Mouse (Mus musculus) intestine, postnatal 0 days (tissue): ENCODE results near the gene Vmn2r10. TPM values are rescaled to one million over a fixed set of nuclear protein-coding genes. Genes with fewer than 3 reads are reported as not detected.
"Not testable (repeated sequence)": the region's sequence is repeated elsewhere in the genome, so short reads cannot be mapped to it uniquely, and the experiment has no call there.

ENCODE experiments used
- ATAC-seq: fragments of 200-750 bp; cut with Nextera tagmentation; 2 replicates; pipeline ENCODE4 v1.8.0; 2017; ENCODE audit warnings: mild to moderate bottlenecking, moderate TSS enrichment, moderate library complexity
- H3K27ac ChIP-seq: fragments of 300-500 bp; sonication (generic); 2 replicates; pipeline ENCODE4 v1.5.1; 2014; ENCODE audit warnings: mild to moderate bottlenecking, low read depth, low read length, moderate library complexity
- H3K27me3 ChIP-seq: fragments of 300-500 bp; sonication (generic); replicated peaks from 2 replicates; pipeline ENCODE4 v1.6.1; 2014; ENCODE audit warnings: low read length, mixed read lengths; ENCODE audit not compliant: control insufficient read depth, insufficient read depth
- H3K36me3 ChIP-seq: fragments of 300-500 bp; sonication (generic); 2 replicates; pipeline ENCODE4 v1.6.1; 2014; ENCODE audit warnings: mild to moderate bottlenecking, moderate library complexity; ENCODE audit not compliant: control insufficient read depth, insufficient read depth
- H3K4me1 ChIP-seq: fragments of 300-500 bp; sonication (generic); replicated peaks from 2 replicates; pipeline ENCODE4 v1.6.1; 2014; ENCODE audit warnings: antibody characterized with exemption, low read length, mixed read lengths; ENCODE audit not compliant: control insufficient read depth, insufficient read depth
- H3K4me2 ChIP-seq: fragments of 300-500 bp; sonication (generic); replicated peaks from 2 replicates; pipeline ENCODE4 v1.6.1; 2014; ENCODE audit warnings: low read depth, mild to moderate bottlenecking, moderate library complexity
- H3K4me3 ChIP-seq: fragments of 300-500 bp; sonication (generic); 2 replicates; pipeline ENCODE4 v1.5.1; 2014; ENCODE audit warnings: low read depth, low read length
- H3K9ac ChIP-seq: fragments of 300-500 bp; sonication (generic); 2 replicates; pipeline ENCODE4 v1.6.1; 2014; ENCODE audit warnings: mild to moderate bottlenecking, low read depth, low read length
- H3K9me3 ChIP-seq: fragments of 300-500 bp; sonication (generic); 2 replicates; pipeline ENCODE4 v1.6.1; 2016; ENCODE audit warnings: mixed run types; ENCODE audit not compliant: control insufficient read depth
- CTCF ChIP-seq: sonication (generic); IDR thresholded peaks from 2 replicates; pipeline ENCODE4 v1.5.1; 2016; ENCODE audit warnings: low read depth, mild to moderate bottlenecking, control low read depth, antibody characterized with exemption, moderate library complexity
- WGBS: fragments of 180-500 bp; shearing (Covaris S2); extraction: QIAGEN DNeasy Blood & Tissue Kit; methylation state at CpG from one replicate; pipeline ENCODE4 v1.1.7; 2014; 5-methylcytosine and 5-hydroxymethylcytosine counted together
- polyA plus RNA-seq: library from polyadenylated mRNA; unstranded; fragments of >200 nt; fragmentation: Nextera tagmentation; extraction: Ambion mirVana; gene quantifications from 2 replicates; pipeline ENCODE4 v1.2.1, GENCODE M21; 2015

The Vmn2r10 gene
- not detected in 2 replicates for polyA plus RNA-seq

GRCm38 (mm10) chr5:109006427-109006826 is at the start of gene Vmn2r10:
TSS of gene Vmn2r10 (minus strand) at chr5:109006527.
- H3K9me3 ChIP-seq, H3K36me3 ChIP-seq, H3K27ac ChIP-seq, H3K4me3 ChIP-seq, H3K27me3 ChIP-seq, H3K4me1 ChIP-seq, ATAC-seq, H3K9ac ChIP-seq, H3K4me2 ChIP-seq: not testable (repeated sequence)

- no peak overlapping the region for H3K27ac ChIP-seq
- 68% methylated on average over 1 of the region's 1 CpGs for WGBS
- TF ChIP-seq CTCF, result no peak
- no peak overlapping the region for H3K9ac ChIP-seq
- H3K36me3 ChIP-seq, result no peaks in the 10 kb centered on the region
- no peak overlapping the region for H3K4me2 ChIP-seq
- no peak for ATAC-seq
- no peaks in the 10 kb centered on the region for H3K9me3 ChIP-seq
- no peak overlapping the region for H3K4me3 ChIP-seq
- H3K27me3 ChIP-seq, result no peaks in the 10 kb centered on the region
- H3K4me1 ChIP-seq, result no peaks in the 10 kb centered on the region
These were observed 49.0 kb upstream of the Vmn2r10 start for GRCm38 (mm10) chr5:109055286-109055685.

- H3K9me3 ChIP-seq, result no peaks in the 10 kb centered on the region
- no peak overlapping the region for H3K4me3 ChIP-seq
- no peaks in the 10 kb centered on the region for H3K4me1 ChIP-seq
- peak; percentile 44; the same call in 1 of the 2 replicates for TF ChIP-seq CTCF
- no peak overlapping the region for H3K9ac ChIP-seq
- no peak for ATAC-seq
- no peaks in the 10 kb centered on the region for H3K36me3 ChIP-seq
- H3K4me2 ChIP-seq, result no peak overlapping the region
- H3K27me3 ChIP-seq, result no peaks in the 10 kb centered on the region
- no peak overlapping the region for H3K27ac ChIP-seq
These were observed 26.3 kb upstream of the Vmn2r10 start for GRCm38 (mm10) chr5:109032591-109032990.

DNA sequence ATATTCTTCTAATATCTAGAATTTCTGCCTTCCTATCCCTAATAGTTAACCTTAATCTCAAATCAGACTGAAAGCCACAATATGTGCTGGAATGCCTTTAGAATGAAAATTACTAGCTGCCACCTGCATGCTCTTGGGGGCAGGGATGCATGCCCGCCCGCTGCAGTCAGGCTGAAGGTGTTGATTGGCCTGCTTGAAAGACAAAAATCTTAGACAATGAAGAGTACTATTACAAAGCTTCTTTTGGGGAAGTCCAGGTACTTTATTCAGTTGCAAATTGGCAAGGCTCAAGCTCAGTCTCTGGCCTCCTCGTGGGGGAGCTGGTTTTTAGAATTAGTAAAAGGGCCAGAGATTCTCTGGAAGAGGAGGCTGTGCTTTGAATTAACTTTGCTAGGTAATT is 17.4 kb downstream of the Vmn2r10 start:
- H3K27ac ChIP-seq, result no peak overlapping the region
- H3K9me3 ChIP-seq, result 0 out of 2 replicates have a peak, but pooled peaks cover 3% of the 10 kb centered on the region
- WGBS, result 83% methylated on average over 3 of the region's 3 CpGs
- H3K36me3 ChIP-seq, result no peaks in the 10 kb centered on the region
- H3K9ac ChIP-seq, result no peak overlapping the region
- H3K4me2 ChIP-seq, result no peak overlapping the region
- H3K27me3 ChIP-seq, result no peaks in the 10 kb centered on the region
- H3K4me1 ChIP-seq, result no peaks in the 10 kb centered on the region
- no peak overlapping the region for H3K4me3 ChIP-seq
- TF ChIP-seq CTCF, result no peak
- no peak for ATAC-seq

Other genes with a start within 250 kb of the Vmn2r10 start
- gene Rnf212, start 231.5 kb downstream of the Vmn2r10 start, polyA plus RNA-seq, result 0.71 and 1.2 TPM in 2 replicates
- 0.26 TPM in 1 of 2 replicates, not detected in the other for gene Tmed11, start 211.2 kb downstream of the Vmn2r10 start, polyA plus RNA-seq
- not detected in 2 replicates for gene Vmn2r8, start 197.7 kb downstream of the Vmn2r10 start, polyA plus RNA-seq
- gene Vmn2r9, start 153.9 kb downstream of the Vmn2r10 start, polyA plus RNA-seq, result not detected in 2 replicates
- gene Vmn2r11, start 53.0 kb upstream of the Vmn2r10 start, polyA plus RNA-seq, result not detected in 2 replicates
- gene Vmn2r12, start 91.4 kb upstream of the Vmn2r10 start, polyA plus RNA-seq, result not detected in 2 replicates
- not detected in 2 replicates for gene Vmn2r13, start 185.7 kb upstream of the Vmn2r10 start, polyA plus RNA-seq
- gene Vmn2r14, start 218.2 kb upstream of the Vmn2r10 start, polyA plus RNA-seq, result not detected in 2 replicates